Mouse (Mus musculus): ENCODE results near the gene Cmtm8. TPM values are rescaled to one million over a fixed set of nuclear protein-coding genes. Genes with fewer than 3 reads are reported as not detected.

Gene Cmtm8
- polyA plus RNA-seq, 1 experiment from 2014 or later = 24.8 TPM

- ATAC-seq (replicated peaks; ENCODE audit: low FRiP score) (no peak), DNase-seq (ENCODE audit: low spot score) (no peak)
- no peak overlapping the region for H3K4me2 ChIP-seq
- H3K36me3 ChIP-seq (ENCODE audit: control insufficient read depth, insufficient read depth, low read length) = no peaks in the 10 kb centered on the region
- H3K27ac ChIP-seq (ENCODE audit: low read depth, low read length) = no peak overlapping the region
- WGBS = 45% methylated on average over 6 of the region's 6 CpGs
- no peaks in the 10 kb centered on the region for H3K9me3 ChIP-seq (ENCODE audit: control insufficient read depth, low read length)
- H3K27me3 ChIP-seq (replicated peaks; ENCODE audit: control insufficient read depth, insufficient read depth, low read length) = no peaks in the 10 kb centered on the region
- H3K4me1 ChIP-seq (replicated peaks; ENCODE audit: control insufficient read depth, insufficient read depth, low read length) = no peaks in the 10 kb centered on the region
- no peak overlapping the region for H3K9ac ChIP-seq (ENCODE audit: low read depth, low read length)
- H3K4me3 ChIP-seq (ENCODE audit: low read depth, low read length) = no peak overlapping the region
These were observed 45.1 kb downstream of the Cmtm8 start for GRCm38 (mm10) chr9:114798845-114799244.

- ATAC-seq (replicated peaks; ENCODE audit: low FRiP score) (peak; percentile 60; the same call in 1 of the 2 replicates), DNase-seq (ENCODE audit: low spot score) (peak; percentile 76)
- no peak overlapping the region for H3K9ac ChIP-seq (ENCODE audit: low read depth, low read length)
- no peaks in the 10 kb centered on the region for H3K27me3 ChIP-seq (replicated peaks; ENCODE audit: control insufficient read depth, insufficient read depth, low read length)
- no peak overlapping the region for H3K27ac ChIP-seq (ENCODE audit: low read depth, low read length)
- H3K9me3 ChIP-seq (ENCODE audit: control insufficient read depth, low read length) = no peaks in the 10 kb centered on the region
- no peak overlapping the region for H3K4me3 ChIP-seq (ENCODE audit: low read depth, low read length)
- no peak overlapping the region for H3K4me2 ChIP-seq
- no peaks in the 10 kb centered on the region for H3K36me3 ChIP-seq (ENCODE audit: control insufficient read depth, insufficient read depth, low read length)
- H3K4me1 ChIP-seq (replicated peaks; ENCODE audit: control insufficient read depth, insufficient read depth, low read length) = no peaks in the 10 kb centered on the region
- WGBS = 54% methylated on average over 11 of the region's 11 CpGs
These were observed 46.5 kb downstream of the Cmtm8 start for GRCm38 (mm10) chr9:114797329-114798004.

- Histone ChIP-seq H3K4me3 (ENCODE audit: low read depth, low read length) (no peak overlapping the region), H3K9me3 (ENCODE audit: control insufficient read depth, low read length) (no peaks in the 10 kb centered on the region), H3K36me3 (ENCODE audit: control insufficient read depth, insufficient read depth, low read length) (no peaks in the 10 kb centered on the region), H3K4me2 (no peak overlapping the region), H3K9ac (ENCODE audit: low read depth, low read length) (no peak overlapping the region), H3K27me3 (replicated peaks; ENCODE audit: control insufficient read depth, insufficient read depth, low read length) (no peaks in the 10 kb centered on the region), H3K4me1 (replicated peaks; ENCODE audit: control insufficient read depth, insufficient read depth, low read length) (no peaks in the 10 kb centered on the region), H3K27ac (ENCODE audit: low read depth, low read length) (no peak overlapping the region)
- WGBS = 53% methylated on average over 11 of the region's 11 CpGs
- ATAC-seq (replicated peaks; ENCODE audit: low FRiP score) = no peak
- DNase-seq (ENCODE audit: low spot score) = no peak
These were observed 47.4 kb downstream of the Cmtm8 start for GRCm38 (mm10) chr9:114796473-114797050.

- Histone ChIP-seq H3K9me3 (ENCODE audit: control insufficient read depth, low read length) (no peaks in the 10 kb centered on the region), H3K4me2 (no peak overlapping the region), H3K27me3 (replicated peaks; ENCODE audit: control insufficient read depth, insufficient read depth, low read length) (no peaks in the 10 kb centered on the region), H3K4me1 (replicated peaks; ENCODE audit: control insufficient read depth, insufficient read depth, low read length) (no peaks in the 10 kb centered on the region), H3K9ac (ENCODE audit: low read depth, low read length) (no peak overlapping the region), H3K27ac (ENCODE audit: low read depth, low read length) (no peak overlapping the region), H3K36me3 (ENCODE audit: control insufficient read depth, insufficient read depth, low read length) (no peaks in the 10 kb centered on the region), H3K4me3 (ENCODE audit: low read depth, low read length) (no peak overlapping the region)
- WGBS = 68% methylated on average over 4 of the region's 4 CpGs
- ATAC-seq (replicated peaks; ENCODE audit: low FRiP score) = no peak
- DNase-seq (ENCODE audit: low spot score) = no peak
These were observed 49.5 kb downstream of the Cmtm8 start for GRCm38 (mm10) chr9:114794491-114794890.

GRCm38 (mm10) chr9:114793764-114794295 is 50.1 kb downstream of the Cmtm8 start:
- Histone ChIP-seq H3K9ac (ENCODE audit: low read depth, low read length) (no peak overlapping the region), H3K27ac (ENCODE audit: low read depth, low read length) (no peak overlapping the region), H3K4me3 (ENCODE audit: low read depth, low read length) (no peak overlapping the region), H3K9me3 (ENCODE audit: control insufficient read depth, low read length) (no peaks in the 10 kb centered on the region), H3K4me1 (replicated peaks; ENCODE audit: control insufficient read depth, insufficient read depth, low read length) (no peaks in the 10 kb centered on the region), H3K36me3 (ENCODE audit: control insufficient read depth, insufficient read depth, low read length) (no peaks in the 10 kb centered on the region), H3K4me2 (no peak overlapping the region), H3K27me3 (replicated peaks; ENCODE audit: control insufficient read depth, insufficient read depth, low read length) (no peaks in the 10 kb centered on the region)
- DNase-seq (ENCODE audit: low spot score) (no peak), ATAC-seq (replicated peaks; ENCODE audit: low FRiP score) (no peak)
- WGBS = 68% methylated on average over 9 of the region's 9 CpGs

GRCm38 (mm10) chr9:114789989-114790388 is 54.0 kb downstream of the Cmtm8 start:
- Histone ChIP-seq H3K9ac (ENCODE audit: low read depth, low read length) (no peak overlapping the region), H3K36me3 (ENCODE audit: control insufficient read depth, insufficient read depth, low read length) (no peaks in the 10 kb centered on the region)
- ATAC-seq (replicated peaks; ENCODE audit: low FRiP score) = no peak

GRCm38 (mm10) chr9:114789557-114789956 is 54.4 kb downstream of the Cmtm8 start:
- Histone ChIP-seq H3K9me3 (ENCODE audit: control insufficient read depth, low read length) (no peaks in the 10 kb centered on the region), H3K4me2 (no peak overlapping the region), H3K4me3 (ENCODE audit: low read depth, low read length) (no peak overlapping the region), H3K27ac (ENCODE audit: low read depth, low read length) (no peak overlapping the region), H3K27me3 (replicated peaks; ENCODE audit: control insufficient read depth, insufficient read depth, low read length) (no peaks in the 10 kb centered on the region), H3K4me1 (replicated peaks; ENCODE audit: control insufficient read depth, insufficient read depth, low read length) (peaks cover 4% of the 10 kb centered on the region; the same call in 1 of the 2 replicates), H3K9ac (ENCODE audit: low read depth, low read length) (no peak overlapping the region), H3K36me3 (ENCODE audit: control insufficient read depth, insufficient read depth, low read length) (no peaks in the 10 kb centered on the region)
- ATAC-seq (replicated peaks; ENCODE audit: low FRiP score) = no peak
- 56% methylated on average over 7 of the region's 7 CpGs for WGBS
- no peak for DNase-seq (ENCODE audit: low spot score)

More at GRCm38 (mm10) chr9:114789989-114790388, 54.0 kb downstream of the Cmtm8 start:
- Histone ChIP-seq H3K9me3 (ENCODE audit: control insufficient read depth, low read length) (no peaks in the 10 kb centered on the region), H3K27me3 (replicated peaks; ENCODE audit: control insufficient read depth, insufficient read depth, low read length) (no peaks in the 10 kb centered on the region), H3K4me3 (ENCODE audit: low read depth, low read length) (no peak overlapping the region), H3K27ac (ENCODE audit: low read depth, low read length) (no peak overlapping the region), H3K4me1 (replicated peaks; ENCODE audit: control insufficient read depth, insufficient read depth, low read length) (peaks cover 4% of the 10 kb centered on the region; the same call in 1 of the 2 replicates), H3K4me2 (no peak overlapping the region)
- no peak for DNase-seq (ENCODE audit: low spot score)
- 73% methylated on average over 8 of the region's 8 CpGs for WGBS

- Histone ChIP-seq H3K4me1 (replicated peaks; ENCODE audit: control insufficient read depth, insufficient read depth, low read length) (peaks cover 4% of the 10 kb centered on the region; the same call in 1 of the 2 replicates), H3K4me3 (ENCODE audit: low read depth, low read length) (no peak overlapping the region), H3K9me3 (ENCODE audit: control insufficient read depth, low read length) (no peaks in the 10 kb centered on the region), H3K4me2 (no peak overlapping the region), H3K27ac (ENCODE audit: low read depth, low read length) (no peak overlapping the region), H3K36me3 (ENCODE audit: control insufficient read depth, insufficient read depth, low read length) (no peaks in the 10 kb centered on the region), H3K27me3 (replicated peaks; ENCODE audit: control insufficient read depth, insufficient read depth, low read length) (no peaks in the 10 kb centered on the region), H3K9ac (ENCODE audit: low read depth, low read length) (no peak overlapping the region)
- no peak for ATAC-seq (replicated peaks; ENCODE audit: low FRiP score)
- 60% methylated on average over 8 of the region's 8 CpGs for WGBS
- no peak for DNase-seq (ENCODE audit: low spot score)
These were observed 55.3 kb downstream of the Cmtm8 start for GRCm38 (mm10) chr9:114788697-114789096.

GRCm38 (mm10) chr9:114787716-114788115 is 56.2 kb downstream of the Cmtm8 start:
- 46% methylated on average over 7 of the region's 7 CpGs for WGBS
- H3K27ac ChIP-seq (ENCODE audit: low read depth, low read length) = no peak overlapping the region
- no peak for ATAC-seq (replicated peaks; ENCODE audit: low FRiP score)
- no peak overlapping the region for H3K4me2 ChIP-seq
- peaks cover 4% of the 10 kb centered on the region; the same call in 1 of the 2 replicates for H3K4me1 ChIP-seq (replicated peaks; ENCODE audit: control insufficient read depth, insufficient read depth, low read length)
- no peaks in the 10 kb centered on the region for H3K36me3 ChIP-seq (ENCODE audit: control insufficient read depth, insufficient read depth, low read length)
- no peak overlapping the region for H3K4me3 ChIP-seq (ENCODE audit: low read depth, low read length)
- no peaks in the 10 kb centered on the region for H3K9me3 ChIP-seq (ENCODE audit: control insufficient read depth, low read length)
- no peaks in the 10 kb centered on the region for H3K27me3 ChIP-seq (replicated peaks; ENCODE audit: control insufficient read depth, insufficient read depth, low read length)
- no peak overlapping the region for H3K9ac ChIP-seq (ENCODE audit: low read depth, low read length)
- DNase-seq (ENCODE audit: low spot score) = no peak
